Mouse (Mus musculus) E14TG2a.4 (cell line): Measurements from ENCODE around the gene Rere.
"Not testable (repeated sequence)": the region's sequence is repeated elsewhere in the genome, so short reads cannot be mapped to it uniquely, and the experiment has no call there.

Experiments
- CTCF ChIP-seq: conservative IDR thresholded peaks from 2 replicates; pipeline ENCODE4 v1.5.1; 2014; ENCODE audit warnings: low read length
- POU5F1 ChIP-seq: IDR thresholded peaks from 2 replicates; pipeline ENCODE4 v1.6.1; 2014; ENCODE audit warnings: low read length, borderline replicate concordance

DNA sequence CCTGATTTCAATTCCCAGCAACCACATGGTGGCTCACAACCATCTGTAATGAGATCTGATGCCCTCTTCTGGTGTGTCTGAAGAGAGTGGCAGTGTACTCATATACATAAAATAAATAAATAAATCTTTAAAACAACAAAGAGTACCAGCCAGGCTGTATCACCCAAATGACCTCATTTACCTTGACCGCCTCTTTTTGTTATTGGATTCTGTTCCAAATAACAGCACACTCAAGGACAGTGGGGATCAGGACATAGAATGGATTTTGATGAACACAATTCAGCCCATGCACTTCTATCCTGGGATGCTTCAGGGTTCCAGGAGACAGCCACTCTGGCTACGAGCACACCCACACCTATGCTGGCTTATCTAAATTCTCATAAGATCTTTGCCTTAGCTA lies 319.1 kb downstream of the Rere start:
- not testable (repeated sequence) for TF ChIP-seq CTCF, POU5F1
